Mouse (Mus musculus): ENCODE measurements around the gene Igf1. TPM values are rescaled to one million over a fixed set of nuclear protein-coding genes. Genes with fewer than 3 reads are reported as not detected.

Gene Igf1
- polyA plus RNA-seq, 1 experiment from 2014 or later, result 34.9 TPM

Other genes with a start within 250 kb of the Igf1 start
- 0.52 and 0.96 TPM in 2 replicates for gene Pmch, start 232.8 kb downstream of the Igf1 start, polyA plus RNA-seq (2014; fragmentation: Nextera tagmentation; extraction: Ambion mirVana)